Mouse (Mus musculus) forebrain, embryonic 16.5 days (tissue): ENCODE measurements at regions not wholly inside any gene's neighbourhood (a gene's known extent, or its start where the extent isn't known, plus 50 kb on each side); places are given as distances from the start of the nearest gene placed in this dataset.

ENCODE experiments used
- ATAC-seq: fragments of 200-750 bp; cut with Nextera tagmentation; 2 replicates; pipeline ENCODE4 v1.8.0; 2017; ENCODE audit warnings: mild to moderate bottlenecking, moderate library complexity
- H3K27ac ChIP-seq: fragments of 300-500 bp; sonication (generic); 2 replicates; pipeline ENCODE4 v1.5.1; 2014; ENCODE audit warnings: low read length, control low read depth
- H3K27me3 ChIP-seq: fragments of 300-500 bp; sonication (generic); replicated peaks from 2 replicates; pipeline ENCODE4 v1.6.1; 2014; ENCODE audit warnings: low read length; ENCODE audit not compliant: control insufficient read depth, insufficient read depth
- H3K36me3 ChIP-seq: fragments of 300-500 bp; sonication (generic); 2 replicates; pipeline ENCODE4 v1.6.1; 2014; ENCODE audit not compliant: control insufficient read depth, insufficient read depth
- H3K4me1 ChIP-seq: fragments of 300-500 bp; sonication (generic); replicated peaks from 2 replicates; pipeline ENCODE4 v1.6.1; 2014; ENCODE audit warnings: low read length; ENCODE audit not compliant: control insufficient read depth, insufficient read depth
- H3K4me2 ChIP-seq: fragments of 300-500 bp; sonication (generic); 2 replicates; pipeline ENCODE4 v1.6.1; 2014; ENCODE audit warnings: mild to moderate bottlenecking, low read length, control low read depth
- H3K4me3 ChIP-seq: fragments of 300-500 bp; sonication (generic); replicated peaks from 2 replicates; pipeline ENCODE4 v1.5.1; 2014; ENCODE audit warnings: mild to moderate bottlenecking, low read length, control low read depth
- H3K9ac ChIP-seq: fragments of 300-500 bp; sonication (generic); replicated peaks from 2 replicates; pipeline ENCODE4 v1.6.1; 2014; ENCODE audit warnings: low read depth, low read length, control low read depth
- H3K9me3 ChIP-seq: fragments of 300-500 bp; sonication (generic); 2 replicates; pipeline ENCODE4 v1.6.1; 2016; ENCODE audit warnings: low read length; ENCODE audit not compliant: control insufficient read depth
- WGBS: fragments of 180-500 bp; shearing (Covaris S2); extraction: QIAGEN DNeasy Blood & Tissue Kit; methylation state at CpG from one replicate; pipeline ENCODE4 v1.1.7; 2014; 5-methylcytosine and 5-hydroxymethylcytosine counted together

DNA sequence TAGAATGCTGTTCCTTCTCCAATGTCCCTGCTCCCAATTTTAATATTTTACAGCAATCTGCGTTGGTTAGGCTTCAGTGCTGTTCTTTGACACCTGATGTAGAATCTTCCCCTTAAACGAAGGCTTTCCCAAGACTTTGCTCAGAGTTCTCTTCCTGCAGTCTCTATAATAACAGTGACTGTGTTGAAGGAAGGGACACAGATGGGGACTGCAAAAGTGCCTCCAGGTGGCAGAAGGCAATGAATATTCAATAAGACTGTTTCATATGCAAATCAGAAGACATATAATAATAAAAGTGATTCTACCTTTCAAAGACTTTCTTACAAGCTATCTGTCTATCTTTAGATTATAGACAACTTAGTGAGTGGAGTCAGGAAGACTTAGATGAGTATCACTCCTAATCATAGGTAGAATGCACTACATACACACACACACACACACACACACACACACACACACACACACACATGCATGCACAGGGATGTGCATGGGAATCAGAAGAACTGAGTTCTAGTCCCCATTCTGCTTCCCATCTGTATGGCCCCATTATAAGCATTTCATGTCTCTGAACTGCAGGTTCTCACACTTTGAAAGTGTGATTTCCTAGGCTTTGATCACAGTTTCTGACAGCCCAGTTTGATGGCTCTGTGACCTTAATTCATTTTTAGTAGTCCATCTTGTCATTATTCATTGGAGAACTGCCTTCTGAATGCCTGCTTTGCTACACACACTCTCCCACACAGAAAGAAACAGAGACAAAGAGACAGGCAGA is 445.1 kb upstream of the Tenm4 start:
- 43% methylated on average over 2 of the region's 2 CpGs for WGBS
- peak; percentile 85 for ATAC-seq
- H3K4me2 ChIP-seq, result no peak overlapping the region
- H3K27me3 ChIP-seq, result no peaks in the 10 kb centered on the region
- H3K9me3 ChIP-seq, result no peaks in the 10 kb centered on the region
- H3K4me3 ChIP-seq, result no peak overlapping the region
- H3K4me1 ChIP-seq, result no peaks in the 10 kb centered on the region
- no peak overlapping the region for H3K9ac ChIP-seq
- no peaks in the 10 kb centered on the region for H3K36me3 ChIP-seq
- H3K27ac ChIP-seq, result peak overlapping the region; percentile 48

DNA sequence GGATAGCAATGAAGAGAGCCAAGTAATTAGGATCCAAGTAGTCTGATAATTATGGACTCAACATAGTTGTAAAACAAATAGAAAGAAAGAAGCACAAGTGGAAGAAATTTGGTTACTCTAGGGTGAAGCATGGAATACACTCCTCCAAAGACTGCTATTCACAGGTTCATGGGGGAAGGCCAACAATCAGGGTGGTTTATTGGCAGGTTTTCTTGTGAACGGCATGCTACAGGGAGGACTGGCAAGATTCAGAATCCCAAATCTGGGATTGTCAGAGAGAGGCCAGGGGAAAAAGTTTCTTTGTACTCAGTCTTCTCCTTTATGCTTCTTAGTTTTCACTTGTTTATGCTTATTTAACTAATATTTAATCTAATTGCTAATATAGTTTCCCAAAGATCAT is 437.2 kb upstream of the Tenm4 start:
- no peaks in the 10 kb centered on the region for H3K4me1 ChIP-seq
- 26% methylated on average over 1 of the region's 1 CpGs for WGBS

DNA sequence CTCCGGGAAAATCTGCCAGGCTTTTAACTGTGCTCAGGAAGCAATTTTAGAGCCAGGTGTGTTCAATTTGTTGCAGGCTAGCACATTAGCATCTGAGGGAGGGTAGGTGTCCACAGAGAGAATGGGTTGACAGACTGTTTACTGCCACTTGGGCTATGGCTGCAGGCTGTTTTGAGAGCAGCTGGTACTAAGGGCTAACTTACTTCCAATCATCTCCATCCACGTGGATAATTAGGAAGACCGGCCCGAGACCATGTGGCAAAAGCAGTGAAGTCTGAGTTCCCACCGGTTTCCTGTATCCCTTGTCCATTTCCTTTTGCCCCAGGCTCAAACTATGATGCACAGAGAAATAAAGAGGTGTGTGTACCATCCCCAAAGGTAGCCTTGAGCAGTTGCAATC is 436.5 kb upstream of the Tenm4 start:
- peak; percentile 92 for ATAC-seq

More for the DNA sequence above, 437.2 kb upstream of the Tenm4 start:
- Histone ChIP-seq H3K4me2 (no peak overlapping the region), H3K4me3 (no peak overlapping the region), H3K27me3 (no peaks in the 10 kb centered on the region), H3K36me3 (no peaks in the 10 kb centered on the region), H3K27ac (no peak overlapping the region), H3K9ac (no peak overlapping the region), H3K9me3 (no peaks in the 10 kb centered on the region)
- ATAC-seq, result peak; percentile 62; the same call in 1 of the 2 replicates

DNA sequence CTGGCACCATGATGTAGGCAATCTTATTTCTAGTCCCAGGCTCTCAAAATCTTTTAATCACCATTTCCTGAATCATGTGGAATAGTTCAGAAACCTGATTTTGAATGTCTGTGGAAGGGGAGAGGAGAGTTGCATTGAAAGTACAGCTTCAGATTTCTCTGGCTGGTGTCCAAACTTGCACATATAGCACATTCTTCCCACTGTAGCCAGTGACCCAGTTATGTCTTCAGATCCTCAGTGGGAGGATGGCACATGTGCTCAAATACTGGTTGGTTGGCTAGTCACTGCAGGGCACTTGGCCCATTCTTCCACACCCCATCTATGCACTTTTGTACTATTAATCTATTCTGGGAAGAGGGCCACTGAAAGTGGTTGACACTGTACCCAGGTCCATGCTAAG is 434.3 kb upstream of the Tenm4 start:
- H3K4me1 ChIP-seq, result no peaks in the 10 kb centered on the region
- H3K36me3 ChIP-seq, result no peaks in the 10 kb centered on the region
- no peaks in the 10 kb centered on the region for H3K9me3 ChIP-seq
- H3K27me3 ChIP-seq, result no peaks in the 10 kb centered on the region
- H3K9ac ChIP-seq, result no peak overlapping the region
- H3K27ac ChIP-seq, result no peak overlapping the region
- H3K4me3 ChIP-seq, result no peak overlapping the region
- ATAC-seq, result no peak
- H3K4me2 ChIP-seq, result no peak overlapping the region

More for the DNA sequence above, 436.5 kb upstream of the Tenm4 start:
- no peaks in the 10 kb centered on the region for H3K36me3 ChIP-seq
- H3K27me3 ChIP-seq, result no peaks in the 10 kb centered on the region
- H3K4me2 ChIP-seq, result no peak overlapping the region
- WGBS, result 41% methylated on average over 5 of the region's 5 CpGs
- no peaks in the 10 kb centered on the region for H3K9me3 ChIP-seq
- no peak overlapping the region for H3K27ac ChIP-seq
- H3K4me3 ChIP-seq, result no peak overlapping the region
- H3K9ac ChIP-seq, result no peak overlapping the region
- no peaks in the 10 kb centered on the region for H3K4me1 ChIP-seq

- H3K36me3 ChIP-seq, result no peaks in the 10 kb centered on the region
- H3K27ac ChIP-seq, result no peak overlapping the region
- no peak overlapping the region for H3K9ac ChIP-seq
- 78% methylated on average over 2 of the region's 2 CpGs for WGBS
- no peaks in the 10 kb centered on the region for H3K27me3 ChIP-seq
- no peaks in the 10 kb centered on the region for H3K9me3 ChIP-seq
- H3K4me2 ChIP-seq, result no peak overlapping the region
- H3K4me1 ChIP-seq, result no peaks in the 10 kb centered on the region
- no peak for ATAC-seq
- no peak overlapping the region for H3K4me3 ChIP-seq
Measured at GRCm38 (mm10) chr7:95738725-95739245, 432.3 kb upstream of the Tenm4 start.

- Histone ChIP-seq H3K9me3 (no peaks in the 10 kb centered on the region), H3K27ac (no peak overlapping the region), H3K9ac (no peak overlapping the region), H3K4me2 (no peak overlapping the region), H3K36me3 (no peaks in the 10 kb centered on the region), H3K27me3 (no peaks in the 10 kb centered on the region), H3K4me1 (no peaks in the 10 kb centered on the region), H3K4me3 (no peak overlapping the region)
- no peak for ATAC-seq
- 87% methylated on average over 5 of the region's 5 CpGs for WGBS
Measured at GRCm38 (mm10) chr7:95739779-95740178, 431.3 kb upstream of the Tenm4 start.

GRCm38 (mm10) chr7:95758375-95758774 is 412.7 kb upstream of the Tenm4 start:
- Histone ChIP-seq H3K4me2 (no peak overlapping the region), H3K4me3 (no peak overlapping the region), H3K4me1 (0 out of 2 replicates have a peak, but pooled peaks cover 4% of the 10 kb centered on the region), H3K9ac (no peak overlapping the region), H3K36me3 (no peaks in the 10 kb centered on the region), H3K27me3 (no peaks in the 10 kb centered on the region), H3K27ac (no peak overlapping the region), H3K9me3 (no peaks in the 10 kb centered on the region)
- ATAC-seq, result no peak
- 82% methylated on average over 2 of the region's 2 CpGs for WGBS

- H3K4me3 ChIP-seq, result no peak overlapping the region
- H3K27me3 ChIP-seq, result no peaks in the 10 kb centered on the region
- no peak overlapping the region for H3K9ac ChIP-seq
- WGBS, result 32% methylated on average over 12 of the region's 12 CpGs
- peak; percentile 84 for ATAC-seq
- H3K9me3 ChIP-seq, result no peaks in the 10 kb centered on the region
- no peaks in the 10 kb centered on the region for H3K36me3 ChIP-seq
- H3K4me2 ChIP-seq, result no peak overlapping the region
- H3K4me1 ChIP-seq, result 0 out of 2 replicates have a peak, but pooled peaks cover 4% of the 10 kb centered on the region
- no peak overlapping the region for H3K27ac ChIP-seq
Measured at GRCm38 (mm10) chr7:95760945-95761661, 409.9 kb upstream of the Tenm4 start.

- Histone ChIP-seq H3K4me1 (no peaks in the 10 kb centered on the region), H3K27me3 (no peaks in the 10 kb centered on the region), H3K9me3 (no peaks in the 10 kb centered on the region), H3K27ac (no peak overlapping the region), H3K36me3 (no peaks in the 10 kb centered on the region), H3K4me3 (no peak overlapping the region), H3K9ac (no peak overlapping the region), H3K4me2 (no peak overlapping the region)
- WGBS, result 76% methylated on average over 6 of the region's 6 CpGs
- ATAC-seq, result no peak
Measured at GRCm38 (mm10) chr7:95766356-95767150, 404.5 kb upstream of the Tenm4 start.
